Mouse (Mus musculus) ovary, postnatal 36 days (tissue): Measurements from ENCODE around the gene Ephb2.

Experiments used
- DNase-seq: peaks from one replicate; pipeline ENCODE4 v3.0.0; 2022; ENCODE audit warnings: low spot score, mixed read lengths

The Ephb2 gene

GRCm38 (mm10) chr4:136731761-136732160 lies 104.0 kb downstream of the Ephb2 start:
- DNase-seq: no peak

GRCm38 (mm10) chr4:136731008-136731609 lies 104.7 kb downstream of the Ephb2 start:
- DNase-seq: no peak

- no peak for DNase-seq
These were observed 105.3 kb downstream of the Ephb2 start for GRCm38 (mm10) chr4:136730501-136730900.

GRCm38 (mm10) chr4:136729574-136729973 lies 106.2 kb downstream of the Ephb2 start:
- no peak for DNase-seq

- DNase-seq: no peak
These were observed 108.8 kb downstream of the Ephb2 start for GRCm38 (mm10) chr4:136726941-136727340.

GRCm38 (mm10) chr4:136724731-136725130 lies 111.1 kb downstream of the Ephb2 start:
- no peak for DNase-seq

GRCm38 (mm10) chr4:136722361-136723082 lies 113.3 kb downstream of the Ephb2 start:
- no peak for DNase-seq

- no peak for DNase-seq
These were observed 113.9 kb downstream of the Ephb2 start for GRCm38 (mm10) chr4:136721937-136722336.

- no peak for DNase-seq
These were observed 115.8 kb downstream of the Ephb2 start for GRCm38 (mm10) chr4:136720025-136720424.

- DNase-seq: no peak
These were observed 117.4 kb downstream of the Ephb2 start for GRCm38 (mm10) chr4:136718193-136718986.

- DNase-seq: no peak
These were observed 119.2 kb downstream of the Ephb2 start for GRCm38 (mm10) chr4:136716561-136716972.

- DNase-seq: no peak
These were observed 121.3 kb downstream of the Ephb2 start for GRCm38 (mm10) chr4:136714530-136714929.

- no peak for DNase-seq
These were observed 121.9 kb downstream of the Ephb2 start for GRCm38 (mm10) chr4:136713889-136714288.

GRCm38 (mm10) chr4:136713431-136713830 lies 122.4 kb downstream of the Ephb2 start:
- no peak for DNase-seq

GRCm38 (mm10) chr4:136711985-136712768 lies 123.6 kb downstream of the Ephb2 start:
- no peak for DNase-seq

GRCm38 (mm10) chr4:136710345-136710744 lies 125.4 kb downstream of the Ephb2 start:
- DNase-seq: no peak

- no peak for DNase-seq
These were observed 126.8 kb downstream of the Ephb2 start for GRCm38 (mm10) chr4:136708956-136709355.

- DNase-seq: no peak
These were observed 129.1 kb downstream of the Ephb2 start for GRCm38 (mm10) chr4:136706696-136707095.

GRCm38 (mm10) chr4:136705091-136705490 lies 130.7 kb downstream of the Ephb2 start:
- no peak for DNase-seq

- DNase-seq: no peak
These were observed 131.2 kb downstream of the Ephb2 start for GRCm38 (mm10) chr4:136704551-136704950.

- no peak for DNase-seq
These were observed 132.4 kb downstream of the Ephb2 start for GRCm38 (mm10) chr4:136703351-136703750.

- DNase-seq: no peak
These were observed 133.3 kb downstream of the Ephb2 start for GRCm38 (mm10) chr4:136702456-136702855.
